Mouse (Mus musculus) lung, postnatal 4 days (tissue): ENCODE results near the gene Phf13.
"Not testable (repeated sequence)": the region's sequence is repeated elsewhere in the genome, so short reads cannot be mapped to it uniquely, and the experiment has no call there.

Source experiments
- DNase-seq, 2 experiments: peaks; one replicate each; pipeline ENCODE4 v3.0.0; 2021

The Phf13 gene

GRCm38 (mm10) chr4:151996173-151996950, at the start of gene Phf13:
TSS of gene Phf13 (minus strand) at chr4:151996258.
- DNase-seq = peak; percentile 99

DNA sequence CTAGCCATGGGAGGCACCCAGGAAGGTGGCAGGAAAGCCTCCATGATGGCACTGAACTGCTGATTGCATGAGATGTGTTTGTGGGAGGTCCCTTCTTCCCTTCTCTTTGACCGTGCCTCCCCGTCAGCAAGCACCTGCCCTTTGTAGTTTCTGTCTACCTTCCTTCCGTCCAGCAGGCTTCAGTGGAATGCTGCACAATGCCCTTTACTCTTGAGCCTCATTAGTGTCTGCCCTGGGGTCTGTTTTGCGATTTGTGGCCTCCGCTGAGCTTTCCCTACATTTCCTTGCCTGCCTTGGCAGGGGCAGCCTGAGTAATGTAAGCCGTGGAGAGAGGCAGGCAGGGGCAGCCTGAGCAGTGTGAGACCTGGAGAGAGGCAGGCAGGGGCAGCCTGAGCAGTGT, 48.6 kb upstream of the Phf13 start:
- DNase-seq = no peak

DNA sequence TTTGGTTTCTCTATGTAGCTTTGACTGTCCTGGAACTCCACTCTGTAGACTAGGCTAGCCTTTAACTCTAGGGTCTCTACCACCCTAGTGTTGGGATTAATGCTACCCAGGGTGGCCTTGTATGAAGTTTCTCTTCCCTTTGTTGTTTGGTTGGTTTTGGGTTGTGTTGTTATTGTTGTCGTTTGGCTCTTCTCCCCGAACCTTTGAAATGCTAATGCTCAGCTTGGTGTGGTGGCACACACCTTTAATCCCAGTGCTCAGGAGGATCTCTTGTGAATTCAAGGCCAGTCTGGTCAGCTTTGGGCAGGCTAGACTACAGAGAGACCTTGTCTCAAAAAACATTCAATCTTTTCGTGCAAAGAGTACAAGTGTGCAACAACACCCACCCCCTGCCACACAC, 47.1 kb upstream of the Phf13 start:
- no peak for DNase-seq

DNA sequence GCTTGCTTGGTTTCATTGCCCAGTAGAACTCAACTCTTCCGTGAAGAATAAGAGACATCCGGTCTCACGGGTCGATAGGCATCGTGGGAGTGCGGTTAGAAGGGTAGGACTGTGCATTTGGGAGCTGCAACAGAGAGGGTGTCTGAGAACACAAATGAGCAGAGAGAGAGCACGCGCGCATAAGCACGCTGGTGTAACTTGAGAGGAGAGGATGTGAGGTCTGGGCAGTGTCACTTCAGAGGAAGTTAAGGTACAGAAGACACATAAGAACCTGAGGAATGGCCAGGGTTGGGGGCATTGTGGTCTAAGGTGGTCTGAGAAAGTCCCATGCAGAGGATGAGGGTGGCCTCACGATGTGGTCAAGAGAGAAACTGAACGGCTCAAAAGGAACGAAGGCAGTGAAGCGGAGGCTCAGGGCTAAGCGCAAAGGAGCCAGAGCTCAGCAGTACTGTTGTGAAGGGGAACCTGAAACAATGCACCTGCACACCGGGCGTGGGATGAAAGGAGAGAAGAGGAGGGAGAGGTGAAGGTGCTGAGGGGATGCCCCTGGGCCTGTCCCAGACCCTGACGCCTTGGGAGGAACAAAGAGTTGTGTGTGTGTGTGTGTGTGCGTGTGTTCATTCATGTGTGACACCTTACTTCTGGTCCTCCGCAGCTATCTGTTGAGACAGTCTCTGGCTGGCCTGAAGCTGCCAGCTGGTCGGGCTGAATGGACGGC, 46.0 kb upstream of the Phf13 start:
- no peak for DNase-seq

DNA sequence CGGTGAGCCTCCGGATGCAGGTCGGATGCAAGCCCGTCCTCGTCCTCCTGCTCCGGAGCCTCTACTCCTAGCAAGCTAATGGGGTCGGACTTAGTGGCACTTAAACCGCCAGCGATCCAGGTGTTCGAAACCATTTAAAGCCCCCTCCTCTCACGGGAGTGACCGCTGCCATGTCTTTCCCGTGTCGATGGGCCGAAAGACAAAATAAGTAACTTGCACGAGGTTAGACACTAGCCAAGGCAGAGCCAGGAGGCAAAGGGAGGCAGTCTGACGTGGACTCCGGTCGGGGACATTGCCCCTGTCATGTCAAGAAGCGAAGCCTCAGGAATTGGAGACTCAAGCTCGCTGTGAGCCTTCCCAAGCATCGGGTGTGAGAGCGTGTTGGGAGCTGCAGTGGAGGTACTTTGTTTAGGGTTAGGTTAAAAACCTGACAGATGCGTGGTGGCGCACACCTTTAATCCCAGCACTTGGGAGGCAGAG, 43.8 kb upstream of the Phf13 start:
- no peak for DNase-seq

DNA sequence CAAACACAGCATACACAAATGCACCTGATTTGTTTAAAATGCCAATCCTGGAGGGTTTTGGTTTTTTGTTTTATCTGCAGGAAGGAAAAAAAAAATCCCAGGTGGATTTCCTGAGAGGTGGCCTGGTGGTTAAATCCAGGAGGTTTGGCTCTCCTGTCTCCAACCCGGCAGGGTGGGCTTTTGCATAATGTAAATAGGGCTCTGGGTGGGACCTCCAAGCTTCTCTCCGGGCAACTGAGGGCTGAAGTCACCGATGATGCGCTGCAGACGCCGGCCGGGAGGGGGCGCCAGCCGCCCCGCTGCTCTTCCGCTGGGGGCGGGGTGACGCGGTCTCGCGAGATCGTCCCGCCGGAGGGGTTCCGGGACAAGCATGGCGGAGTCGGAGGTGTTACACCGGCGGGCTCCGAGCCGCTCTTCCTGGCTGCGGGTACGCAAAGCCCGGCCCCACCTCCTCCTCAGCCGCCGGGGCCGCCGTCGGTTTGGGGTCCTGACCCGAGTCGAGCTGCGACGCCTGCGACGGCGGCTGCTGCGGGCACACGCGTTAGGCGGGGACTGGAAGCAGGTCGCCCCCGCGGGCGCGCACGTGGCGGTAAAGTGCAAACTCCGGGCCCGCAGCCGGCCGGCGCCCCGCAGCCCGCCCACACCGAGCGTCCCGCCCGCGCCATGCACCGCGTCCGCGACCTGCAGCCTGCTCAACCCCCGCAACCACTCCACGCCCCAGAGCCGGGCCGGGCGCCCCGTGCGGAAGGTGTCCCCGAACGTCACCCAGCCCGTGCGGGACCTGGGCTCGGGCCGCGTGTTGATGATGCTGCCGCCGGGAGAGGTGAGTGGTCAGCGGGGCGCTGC, 43.1 kb upstream of the Phf13 start, which contains the start of gene Nol9:
TSS of gene Nol9 (plus strand) at position 337 of the 846 bp plus-strand sequence.
- peak; percentile 95 to 96 for DNase-seq

- no peak for DNase-seq
Measured at GRCm38 (mm10) chr4:152038225-152038984, 42.3 kb upstream of the Phf13 start, which contains the start of gene Tas1r1. TSS of gene Tas1r1 (minus strand) at chr4:152038568.

GRCm38 (mm10) chr4:152036464-152036863, 40.4 kb upstream of the Phf13 start:
- DNase-seq = not testable (repeated sequence)

DNA sequence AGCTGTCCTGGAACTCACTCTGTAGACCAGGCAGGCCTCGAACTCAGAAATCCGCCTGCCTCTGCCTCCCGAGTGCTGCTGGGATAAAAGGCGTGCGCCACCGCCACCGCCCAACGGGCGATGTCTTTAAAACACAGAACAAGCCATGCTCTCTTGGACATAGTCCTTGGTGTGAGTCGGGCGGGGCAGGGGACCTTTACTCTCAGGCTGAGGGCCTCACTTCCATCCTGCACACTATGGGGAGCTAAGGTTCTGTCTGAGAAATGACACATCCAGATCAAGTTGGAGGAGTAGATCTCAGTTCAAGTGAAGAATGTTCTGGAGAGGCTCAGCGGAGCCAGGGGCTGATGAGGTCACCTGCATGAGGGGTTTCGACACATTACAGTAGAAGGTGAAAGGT, 36.9 kb upstream of the Phf13 start:
- no peak for DNase-seq

GRCm38 (mm10) chr4:152029997-152030396, 33.9 kb upstream of the Phf13 start:
- peak in 1 of 2 experiments; percentile 43 for DNase-seq

- peak in 1 of 2 experiments; percentile 44 for DNase-seq
Measured at GRCm38 (mm10) chr4:152029087-152029486, 33.0 kb upstream of the Phf13 start.

DNA sequence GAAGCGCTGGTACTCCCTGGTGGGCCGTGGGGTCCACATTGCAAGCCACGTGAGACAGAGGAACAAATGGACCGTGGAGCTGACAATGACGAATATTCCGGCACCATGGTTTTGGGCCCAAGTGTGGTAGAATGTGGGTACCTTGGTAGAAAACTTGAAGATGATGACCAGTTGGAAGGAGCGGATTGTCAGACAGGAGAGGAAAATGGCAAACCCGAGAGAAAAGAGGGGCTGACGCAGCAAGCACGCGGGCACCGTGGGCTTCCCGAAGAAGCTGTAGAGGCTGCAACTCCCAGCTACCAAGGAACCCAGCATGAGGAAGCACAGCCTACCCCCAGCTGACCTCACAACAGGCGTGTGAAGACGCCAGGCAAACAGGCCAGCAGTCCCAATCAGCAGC, 32.4 kb upstream of the Phf13 start:
- no peak for DNase-seq

DNA sequence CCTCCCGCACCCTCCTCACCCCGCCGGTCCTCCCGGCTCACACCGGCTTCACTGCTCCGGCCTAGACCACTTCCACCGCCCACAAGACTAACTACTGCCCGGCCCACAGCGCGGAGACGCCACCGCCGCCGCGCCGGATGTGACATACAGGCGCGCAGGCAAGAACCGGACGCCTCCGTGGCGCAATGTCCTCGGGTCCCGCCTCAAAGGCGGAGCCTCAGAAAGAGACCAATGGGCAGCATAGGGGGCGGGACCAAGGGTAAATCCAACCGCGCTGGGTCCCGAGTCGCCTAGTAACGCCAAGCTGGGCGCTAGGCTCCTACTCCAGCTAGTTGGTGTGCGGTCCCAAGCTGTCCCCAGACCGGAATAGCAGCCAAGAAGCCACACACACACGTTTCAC, 31.5 kb upstream of the Phf13 start, which contains the start of gene Zbtb48:
TSS of gene Zbtb48 (minus strand) at position 148 of the 400 bp plus-strand sequence.
- DNase-seq = peak; percentile 98

DNA sequence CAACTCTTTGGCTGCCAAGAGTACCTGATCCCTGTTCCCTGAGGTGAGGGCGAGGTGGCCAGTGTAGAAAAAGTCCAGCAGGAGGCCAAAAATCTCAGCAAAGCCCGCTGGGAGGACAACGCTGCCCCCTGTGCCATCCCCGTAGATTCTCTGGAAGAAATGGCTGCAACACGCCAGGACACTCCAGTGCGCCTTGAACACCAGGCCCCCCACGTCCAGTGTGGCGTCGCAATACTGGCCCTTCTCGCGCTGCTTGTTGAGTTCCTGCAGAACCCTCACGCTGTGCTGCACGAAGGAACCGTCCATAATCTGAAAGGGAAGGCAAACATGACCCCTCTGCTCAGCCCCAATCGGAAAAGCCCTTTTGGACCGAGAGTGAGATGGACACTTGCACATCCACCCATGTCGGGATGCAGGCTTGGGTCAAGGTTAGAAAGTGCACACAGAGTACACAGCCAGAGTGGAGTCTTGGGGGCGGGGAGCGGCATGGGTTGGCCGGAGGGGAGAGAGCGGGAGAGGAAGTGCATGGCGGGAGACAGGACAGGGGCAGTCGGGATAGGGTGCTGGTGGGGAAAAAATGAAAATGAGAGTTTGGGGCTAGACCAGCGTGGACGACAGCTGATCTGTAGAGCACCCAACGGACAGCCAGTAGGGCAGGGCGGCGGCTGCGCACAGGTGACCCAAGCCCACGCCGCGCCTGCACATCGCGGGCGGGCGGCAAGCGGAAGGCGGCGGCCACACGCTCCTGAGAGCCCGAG, 30.9 kb upstream of the Phf13 start:
- peak in 1 of 2 experiments; percentile 64 for DNase-seq

DNA sequence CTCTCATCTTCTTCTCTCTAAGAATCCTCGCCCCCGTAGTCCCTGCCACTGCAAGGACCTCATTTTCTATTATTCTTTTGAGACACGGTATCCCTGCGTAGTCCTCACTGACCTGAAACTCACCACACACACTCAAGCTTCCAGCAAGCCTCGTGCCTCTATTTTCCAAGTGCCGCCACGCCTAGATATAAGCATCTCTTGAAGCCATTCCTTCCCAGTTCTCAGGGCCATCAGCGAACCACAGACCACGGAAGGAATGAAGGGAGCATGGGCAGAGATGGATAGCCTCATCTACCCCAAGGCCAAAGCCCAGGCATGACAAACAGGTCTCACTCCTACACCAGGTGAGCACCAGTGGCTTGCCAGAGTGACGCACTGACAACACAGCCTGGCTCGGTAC, 28.5 kb upstream of the Phf13 start:
- no peak for DNase-seq

GRCm38 (mm10) chr4:152022506-152022905, 26.4 kb upstream of the Phf13 start:
- DNase-seq = no peak

DNA sequence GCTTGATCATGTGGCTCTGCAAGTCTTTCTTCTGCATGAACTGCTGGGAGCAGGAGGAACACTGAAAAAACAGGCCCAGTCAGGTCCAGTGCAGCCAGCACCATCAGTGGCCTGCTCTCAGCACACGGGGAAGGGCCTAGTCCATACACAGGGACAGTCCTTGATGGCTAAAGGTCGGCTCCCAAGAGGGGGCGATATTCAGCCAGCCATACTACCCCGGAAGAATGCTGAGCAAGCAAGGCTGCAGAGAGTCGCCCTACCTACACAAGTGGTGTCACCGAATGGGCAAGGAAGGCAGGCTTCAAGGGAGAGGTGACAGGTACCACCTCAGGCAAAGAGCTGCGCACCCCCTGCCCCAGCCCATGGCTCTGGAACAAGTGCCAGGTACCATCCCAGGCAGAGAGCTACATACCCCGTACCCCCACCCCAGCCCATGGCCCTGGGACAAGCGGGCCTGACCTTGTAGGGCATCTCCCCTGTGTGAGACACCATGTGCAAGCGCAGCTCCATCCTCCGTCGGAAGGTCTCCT, 25.6 kb upstream of the Phf13 start:
- DNase-seq = no peak

GRCm38 (mm10) chr4:152020024-152020423, 24.0 kb upstream of the Phf13 start:
- no peak for DNase-seq

GRCm38 (mm10) chr4:152019073-152019472, 23.0 kb upstream of the Phf13 start:
- DNase-seq = no peak

DNA sequence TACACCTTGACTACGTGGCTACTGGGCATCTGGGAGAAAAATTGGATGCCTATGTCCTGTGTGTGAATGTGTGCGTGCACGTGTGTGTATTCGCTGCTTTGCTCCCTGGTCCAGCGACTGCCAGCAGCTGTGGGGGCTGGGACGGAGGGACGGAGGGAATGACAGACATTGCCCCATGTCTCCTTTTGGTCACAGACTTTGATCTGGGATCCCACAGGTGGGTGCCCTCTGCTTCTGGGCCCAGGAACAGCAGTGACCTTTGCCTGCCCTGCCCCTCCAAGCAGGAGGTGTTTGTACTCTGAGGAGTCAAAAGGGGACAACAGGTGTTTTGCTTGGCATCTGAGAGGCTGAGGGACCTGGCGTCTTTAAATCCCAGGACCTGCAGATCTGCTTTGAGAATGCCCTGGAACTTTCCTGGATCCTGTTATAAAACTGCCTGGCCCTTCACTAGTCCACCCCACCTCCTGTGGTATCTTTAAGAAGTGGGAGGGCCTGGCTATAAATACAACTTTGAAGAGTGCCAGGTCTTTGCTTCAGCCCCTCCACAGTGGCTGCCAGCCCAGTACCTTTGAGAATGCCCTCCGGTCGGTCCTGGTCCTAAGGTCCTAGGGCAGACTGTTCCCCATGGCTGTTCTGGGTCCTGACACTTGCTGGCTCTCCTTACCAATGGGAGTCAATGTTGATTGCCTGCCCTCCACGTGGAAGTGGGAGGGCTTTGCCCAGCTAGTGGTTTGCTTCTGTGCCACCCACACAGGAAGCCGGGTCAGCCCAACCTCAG, 17.2 kb upstream of the Phf13 start:
- peak in 1 of 2 experiments; percentile 21 for DNase-seq
